Mouse (Mus musculus) kidney, embryonic 16.5 days (tissue): ENCODE data around the gene Bmpr1b. TPM values are rescaled to one million over a fixed set of nuclear protein-coding genes. Genes with fewer than 3 reads are reported as not detected.
A peak's percentile ranks its signal among the peaks of the same experiment; 100 is the strongest.
"Not testable (repeated sequence)": the region's sequence is repeated elsewhere in the genome, so short reads cannot be mapped to it uniquely, and the experiment has no call there.

Source experiments
- ATAC-seq: fragments of 200-750 bp; cut with Nextera tagmentation; 2 replicates; pipeline ENCODE4 v1.8.0; 2017; ENCODE audit warnings: moderate TSS enrichment; ENCODE audit not compliant: low FRiP score, low TSS enrichment
- H3K27ac ChIP-seq: fragments of 300-500 bp; sonication (generic); 2 replicates; pipeline ENCODE4 v1.5.1; 2014; ENCODE audit warnings: low read length
- H3K27me3 ChIP-seq: fragments of 300-500 bp; sonication (generic); 2 replicates; pipeline ENCODE4 v1.6.1; 2014; ENCODE audit warnings: low read length, control low read depth, mixed read lengths; ENCODE audit not compliant: insufficient read depth
- H3K36me3 ChIP-seq: fragments of 300-500 bp; sonication (generic); 2 replicates; pipeline ENCODE4 v1.6.1; 2014; ENCODE audit warnings: low read length, control low read depth, mixed read lengths; ENCODE audit not compliant: insufficient read depth
- H3K4me1 ChIP-seq: fragments of 300-500 bp; sonication (generic); 2 replicates; pipeline ENCODE4 v1.6.1; 2014; ENCODE audit warnings: low read length, control low read depth, mixed read lengths; ENCODE audit not compliant: insufficient read depth
- H3K4me2 ChIP-seq: fragments of 300-500 bp; sonication (generic); replicated peaks from 2 replicates; pipeline ENCODE4 v1.6.1; 2014; ENCODE audit warnings: low read depth, low read length
- H3K4me3 ChIP-seq: fragments of 300-500 bp; sonication (generic); 2 replicates; pipeline ENCODE4 v1.5.1; 2014; ENCODE audit warnings: mild to moderate bottlenecking, low read length
- H3K9ac ChIP-seq: fragments of 300-500 bp; sonication (generic); replicated peaks from 2 replicates; pipeline ENCODE4 v1.6.1; 2014; ENCODE audit warnings: low read length
- H3K9me3 ChIP-seq: fragments of 300-500 bp; sonication (generic); 2 replicates; pipeline ENCODE4 v1.6.1; 2016; ENCODE audit warnings: low read length, control low read depth
- WGBS: fragments of 180-500 bp; shearing (Covaris S2); extraction: QIAGEN DNeasy Blood & Tissue Kit; methylation state at CpG from one replicate; pipeline ENCODE4 v1.1.7; 2014; 5-methylcytosine and 5-hydroxymethylcytosine counted together
- polyA plus RNA-seq: library from polyadenylated mRNA; unstranded; fragments of >200 nt; fragmentation: Nextera tagmentation; extraction: Ambion mirVana; gene quantifications from 2 replicates; pipeline ENCODE4 v1.2.1, GENCODE M21; 2015

The Bmpr1b gene
- polyA plus RNA-seq = 8.8 and 10.0 TPM in 2 replicates

DNA sequence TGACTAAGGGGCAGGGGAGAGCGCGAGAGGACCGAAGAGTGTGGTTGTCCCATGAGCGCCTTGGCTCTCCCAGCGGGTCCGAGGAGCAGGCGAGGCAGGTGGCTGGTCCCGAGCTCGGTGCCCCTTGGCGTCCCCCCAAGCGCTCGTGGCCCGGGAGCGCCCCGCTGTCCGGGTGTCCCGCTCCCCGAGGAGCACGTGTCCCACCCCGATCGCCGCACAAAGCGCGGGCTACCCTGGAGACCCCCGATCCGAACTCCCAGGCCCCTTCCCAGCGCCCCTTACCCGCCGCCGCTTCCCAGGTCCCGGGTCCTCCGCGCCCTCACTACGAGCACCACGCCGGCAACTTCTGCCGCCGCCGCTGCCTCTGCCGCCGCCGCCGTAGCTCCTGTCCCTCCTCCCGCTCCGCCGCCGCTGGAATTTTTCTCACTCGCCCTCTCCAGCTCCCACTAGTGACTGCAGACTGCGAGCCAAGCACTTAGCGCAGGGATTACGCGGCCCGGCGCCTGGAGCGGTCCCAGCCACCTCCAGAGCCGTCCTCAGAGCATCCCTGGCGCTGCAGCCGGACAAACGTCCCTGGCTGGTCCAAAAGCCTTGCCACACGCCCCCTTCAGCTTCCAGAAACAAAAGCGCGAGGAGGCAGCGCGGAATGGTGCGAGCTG is at the start of gene Bmpr1b:
Gene Bmpr1b (minus strand): TSS at position 563 of the 659 bp plus-strand sequence.
- WGBS = under 1% methylated on average over 62 of the region's 65 CpGs
- Histone ChIP-seq H3K4me2 (peak within 1 kb of the TSS; percentile 92), H3K27me3 (peaks cover 8% of the 10 kb centered on the region), H3K36me3 (no peaks in the 10 kb centered on the region), H3K9me3 (no peaks in the 10 kb centered on the region), H3K9ac (peak within 1 kb of the TSS; percentile 81), H3K4me1 (peaks cover 10% of the 10 kb centered on the region), H3K27ac (peak within 1 kb of the TSS; percentile 73), H3K4me3 (peak within 1 kb of the TSS; percentile 74)
- ATAC-seq = peak; percentile 93

DNA sequence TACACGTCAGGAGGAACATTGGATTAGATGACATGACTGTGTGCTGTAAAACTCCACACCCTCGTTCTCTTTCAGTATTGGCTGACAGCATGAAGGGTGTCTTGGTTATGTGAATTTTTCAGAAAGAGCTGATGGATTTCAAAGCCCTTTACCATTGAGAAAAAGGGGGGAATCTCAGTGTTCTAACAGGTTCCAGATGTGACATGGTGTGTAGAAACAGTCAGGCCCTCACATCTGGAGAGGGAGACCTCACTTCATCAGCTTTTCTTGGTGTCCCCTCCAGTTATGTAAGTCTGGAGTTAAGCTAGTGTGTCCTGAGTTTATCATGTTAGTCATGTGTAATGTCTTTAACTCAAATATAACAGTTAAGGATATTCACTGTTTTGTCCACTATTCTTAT is 43.6 kb upstream of the Bmpr1b start:
- Histone ChIP-seq H3K9ac (no peak overlapping the region), H3K9me3 (no peaks in the 10 kb centered on the region), H3K27me3 (no peaks in the 10 kb centered on the region), H3K27ac (no peak overlapping the region), H3K4me1 (peaks cover 8% of the 10 kb centered on the region; the same call in 1 of the 2 replicates), H3K36me3 (no peaks in the 10 kb centered on the region), H3K4me2 (no peak overlapping the region), H3K4me3 (no peak overlapping the region)
- no peak for ATAC-seq
- 54% methylated on average over 2 of the region's 2 CpGs for WGBS

DNA sequence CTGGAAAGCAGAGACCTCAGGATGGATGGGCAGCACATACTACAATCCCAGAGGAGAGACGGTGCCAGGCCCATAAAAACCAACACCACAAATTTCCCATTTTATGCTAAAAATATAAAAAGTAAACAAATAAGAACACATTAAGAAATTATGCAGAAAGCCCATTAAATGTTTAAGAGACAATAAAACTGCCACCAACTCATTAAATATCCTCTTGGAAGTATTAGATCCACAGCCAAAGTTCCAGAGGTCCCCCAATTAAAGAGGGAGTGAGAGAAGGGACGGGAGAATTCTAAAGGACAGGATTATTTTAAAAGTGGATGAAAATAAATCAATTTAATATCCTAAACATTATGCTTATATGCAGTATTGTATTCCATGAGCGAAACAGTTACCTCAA is 43.0 kb upstream of the Bmpr1b start:
- H3K9me3 ChIP-seq = no peaks in the 10 kb centered on the region
- no peaks in the 10 kb centered on the region for H3K36me3 ChIP-seq
- 42% methylated on average over 3 of the region's 3 CpGs for WGBS
- peak; percentile 39; the same call in 1 of the 2 replicates for ATAC-seq
- no peak overlapping the region for H3K4me3 ChIP-seq
- H3K4me2 ChIP-seq = no peak overlapping the region
- no peak overlapping the region for H3K27ac ChIP-seq
- no peaks in the 10 kb centered on the region for H3K27me3 ChIP-seq
- H3K4me1 ChIP-seq = peaks cover 8% of the 10 kb centered on the region; the same call in 1 of the 2 replicates
- H3K9ac ChIP-seq = no peak overlapping the region

DNA sequence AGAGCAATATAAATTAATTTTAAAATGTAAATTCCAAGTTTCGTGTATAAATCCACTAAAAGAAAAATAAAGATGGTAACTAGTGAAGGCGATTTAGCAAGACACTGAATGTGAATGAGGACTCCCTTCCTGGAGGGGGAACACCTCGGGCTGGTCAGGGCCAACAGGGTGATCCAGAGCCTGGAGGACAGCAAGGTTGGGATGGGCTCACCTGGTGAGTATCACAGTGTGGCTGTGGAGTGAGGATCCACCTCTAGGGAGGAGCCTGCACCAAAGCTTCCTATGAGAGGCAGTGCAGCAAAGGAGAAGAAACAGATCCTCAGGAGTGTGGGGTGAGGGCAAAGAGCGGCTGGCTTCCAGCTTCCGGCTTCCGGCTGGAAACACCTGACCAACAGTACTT is 40.8 kb upstream of the Bmpr1b start:
- Histone ChIP-seq H3K4me2 (no peak overlapping the region), H3K27me3 (no peaks in the 10 kb centered on the region), H3K9ac (no peak overlapping the region), H3K4me3 (no peak overlapping the region), H3K9me3 (no peaks in the 10 kb centered on the region), H3K27ac (no peak overlapping the region), H3K4me1 (peaks cover 8% of the 10 kb centered on the region; the same call in 1 of the 2 replicates), H3K36me3 (no peaks in the 10 kb centered on the region)
- 63% methylated on average over 6 of the region's 6 CpGs for WGBS
- 0 out of 2 replicates have a peak, but pooled peaks have one; percentile 39 for ATAC-seq

DNA sequence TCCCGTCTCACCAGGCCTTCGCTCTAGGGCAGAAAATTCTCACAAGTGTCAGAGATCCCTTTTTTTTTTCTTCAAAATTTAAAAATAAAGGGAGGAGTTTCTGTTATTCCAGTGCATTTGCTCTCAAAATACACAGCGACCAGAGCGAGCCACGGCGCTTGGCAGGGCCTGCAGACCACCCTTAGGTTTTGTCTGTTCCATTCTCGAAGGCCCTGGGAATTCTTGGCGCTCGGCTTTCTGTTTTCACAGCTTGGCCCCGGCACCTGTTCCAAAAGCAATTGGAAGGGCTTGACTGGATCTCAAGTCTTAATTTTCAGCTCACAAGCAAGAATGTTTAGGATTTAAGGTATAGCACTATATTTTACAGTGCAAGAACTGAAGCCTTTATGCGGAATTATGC is 39.8 kb upstream of the Bmpr1b start:
- H3K27ac ChIP-seq = no peak overlapping the region
- H3K27me3 ChIP-seq = no peaks in the 10 kb centered on the region
- H3K9ac ChIP-seq = no peak overlapping the region
- H3K4me3 ChIP-seq = no peak overlapping the region
- no peaks in the 10 kb centered on the region for H3K36me3 ChIP-seq
- H3K9me3 ChIP-seq = no peaks in the 10 kb centered on the region
- WGBS = 84% methylated on average over 11 of the region's 11 CpGs
- ATAC-seq = no peak
- peaks cover 8% of the 10 kb centered on the region; the same call in 1 of the 2 replicates for H3K4me1 ChIP-seq
- H3K4me2 ChIP-seq = no peak overlapping the region

DNA sequence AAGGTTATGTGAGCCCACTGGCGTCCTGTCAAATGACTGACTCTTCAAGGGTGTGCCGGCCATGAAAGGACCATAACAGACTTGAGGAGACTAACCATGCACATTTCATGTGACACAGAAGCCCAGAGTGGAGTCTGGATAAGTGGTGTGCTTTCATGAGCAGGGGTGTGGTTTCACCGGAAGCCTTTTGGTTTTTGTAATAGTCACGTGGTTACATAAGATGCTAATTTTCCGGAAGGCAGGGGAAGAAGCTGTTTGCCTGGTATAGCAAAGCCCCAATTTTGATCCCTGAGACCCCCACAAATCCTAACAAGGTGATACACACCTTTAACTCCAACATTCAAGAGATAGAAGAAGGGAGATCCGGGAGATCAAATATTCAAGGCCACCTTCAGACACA is 38.3 kb upstream of the Bmpr1b start:
- Histone ChIP-seq H3K9me3 (no peaks in the 10 kb centered on the region), H3K4me3 (no peak overlapping the region), H3K27ac (no peak overlapping the region), H3K4me1 (0 out of 2 replicates have a peak, but pooled peaks cover 8% of the 10 kb centered on the region), H3K27me3 (no peaks in the 10 kb centered on the region), H3K4me2 (no peak overlapping the region), H3K36me3 (no peaks in the 10 kb centered on the region), H3K9ac (no peak overlapping the region)
- ATAC-seq = no peak
- WGBS = 89% methylated on average over 6 of the region's 6 CpGs

DNA sequence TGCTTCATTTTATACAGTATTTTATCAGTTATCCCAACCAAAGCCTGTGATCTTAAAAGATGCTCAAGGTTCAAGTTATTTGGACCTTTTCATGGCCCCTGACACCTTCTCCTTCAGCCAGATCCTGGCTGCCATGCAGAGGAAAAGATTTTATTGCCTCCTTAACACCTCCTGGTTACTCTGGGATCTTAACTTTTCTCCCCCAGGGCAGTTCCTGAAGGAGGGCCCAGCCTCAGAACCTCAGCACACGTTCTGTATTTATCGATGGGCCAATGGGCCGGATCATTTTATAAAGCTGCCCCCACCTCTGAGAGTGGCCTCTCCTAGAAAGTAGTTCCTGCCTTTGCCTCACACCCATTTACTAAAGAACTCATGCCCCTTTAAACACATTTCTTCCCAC is 37.1 kb upstream of the Bmpr1b start:
- Histone ChIP-seq H3K36me3 (no peaks in the 10 kb centered on the region), H3K4me1 (0 out of 2 replicates have a peak, but pooled peaks cover 8% of the 10 kb centered on the region), H3K9me3 (no peaks in the 10 kb centered on the region), H3K27ac (no peak overlapping the region), H3K9ac (no peak overlapping the region), H3K4me2 (no peak overlapping the region), H3K4me3 (no peak overlapping the region), H3K27me3 (no peaks in the 10 kb centered on the region)
- ATAC-seq = no peak
- WGBS = 44% methylated on average over 3 of the region's 3 CpGs

DNA sequence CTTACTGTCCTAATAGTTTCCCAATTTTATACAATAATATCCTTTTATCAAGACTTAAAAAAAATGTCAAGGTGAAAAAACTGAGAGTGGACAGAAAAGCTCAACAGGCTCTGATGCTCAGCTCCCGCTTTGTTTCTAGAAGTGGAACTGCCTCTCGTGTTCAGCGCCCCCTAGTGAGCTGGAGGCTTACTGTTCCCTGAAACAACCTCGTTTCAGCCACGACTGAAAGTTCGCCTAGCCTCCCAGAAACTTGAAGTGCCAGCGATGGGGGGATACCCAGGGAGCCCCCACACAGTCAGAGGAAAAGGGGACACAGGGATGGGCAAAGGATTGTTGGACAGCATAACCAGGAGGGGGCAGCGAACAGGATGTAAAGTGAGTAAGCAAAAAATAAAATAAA is 26.9 kb upstream of the Bmpr1b start:
- H3K27me3 ChIP-seq = no peaks in the 10 kb centered on the region
- H3K9me3 ChIP-seq = no peaks in the 10 kb centered on the region; the same call in 1 of the 2 replicates
- no peak for ATAC-seq
- WGBS = 83% methylated on average over 8 of the region's 8 CpGs
- H3K9ac ChIP-seq = no peak overlapping the region
- no peak overlapping the region for H3K4me3 ChIP-seq
- H3K27ac ChIP-seq = no peak overlapping the region
- no peak overlapping the region for H3K4me2 ChIP-seq
- no peaks in the 10 kb centered on the region for H3K4me1 ChIP-seq
- no peaks in the 10 kb centered on the region for H3K36me3 ChIP-seq

DNA sequence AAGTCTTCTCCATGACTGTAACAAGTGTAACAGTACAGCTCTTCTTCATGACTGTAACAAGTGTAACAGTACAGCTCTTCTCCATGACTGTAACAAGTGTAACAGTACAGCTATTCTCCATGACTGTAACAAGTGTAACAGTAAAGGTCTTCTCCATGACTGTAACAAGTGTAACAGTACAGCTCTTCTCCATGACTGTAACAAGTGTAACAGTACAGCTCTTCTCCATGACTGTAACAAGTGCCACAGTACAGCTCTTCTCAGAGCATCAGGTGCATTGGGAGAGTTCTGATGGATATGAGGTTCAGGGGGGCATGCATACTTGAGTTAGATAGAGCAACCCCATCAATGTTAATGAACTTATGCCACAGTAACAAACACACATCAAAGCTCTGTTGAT is 22.4 kb upstream of the Bmpr1b start:
- H3K9me3 ChIP-seq, H3K36me3 ChIP-seq, H3K4me2 ChIP-seq, H3K4me3 ChIP-seq, H3K9ac ChIP-seq, H3K27ac ChIP-seq, H3K27me3 ChIP-seq, H3K4me1 ChIP-seq, ATAC-seq: not testable (repeated sequence)

DNA sequence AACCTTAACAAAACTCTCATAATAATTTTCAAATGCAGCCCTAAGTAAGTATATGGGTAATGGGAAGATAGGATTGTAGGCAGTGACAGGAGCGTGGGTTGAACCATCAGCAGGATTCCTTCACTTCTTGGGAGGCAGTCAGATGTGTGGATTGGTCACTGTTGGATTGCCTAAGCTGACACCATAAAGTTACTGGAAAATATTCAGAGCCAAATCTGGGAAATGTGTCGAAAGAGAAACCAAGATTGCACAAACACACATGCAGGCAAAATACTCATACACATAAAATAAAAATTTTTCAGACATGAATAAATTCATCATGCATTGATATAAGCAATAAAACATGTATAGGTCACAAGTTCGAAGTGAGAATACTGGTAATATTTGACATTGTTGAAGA is 17.3 kb upstream of the Bmpr1b start:
- Histone ChIP-seq H3K4me2 (no peak overlapping the region), H3K36me3 (no peaks in the 10 kb centered on the region), H3K4me3 (no peak overlapping the region), H3K9ac (no peak overlapping the region), H3K9me3 (no peaks in the 10 kb centered on the region), H3K27me3 (no peaks in the 10 kb centered on the region), H3K27ac (no peak overlapping the region), H3K4me1 (0 out of 2 replicates have a peak, but pooled peaks cover 2% of the 10 kb centered on the region)
- WGBS = 89% methylated on average over 3 of the region's 3 CpGs
- no peak for ATAC-seq
